In genomic region chr4:52265196-52265595, GRCm38 (mm10) we compare ENCODE assay signal across 16 mouse cellular contexts.
"Had no signal": no experiment of that assay in that cellular context is flagged by ENCODE, and none has a peak within 500 bp of the region (broad histone marks: within the 10 kb centered on the region; RNA-seq: fewer than 3 reads in every experiment).

No protein-coding gene starts in this region.

- ATAC-seq: midbrain, embryonic 16.5 days had no signal

- H3K27ac ChIP-seq: kidney, postnatal 0 days; liver, embryonic 13.5 days; neural tube, embryonic 13.5 days; stomach, embryonic 15.5 days had no signal

- H3K4me3 ChIP-seq: liver, embryonic 13.5 days; myocyte; neural tube, embryonic 13.5 days; stomach, embryonic 15.5 days had no signal

- H3K9ac ChIP-seq: liver, embryonic 13.5 days; neural tube, embryonic 13.5 days; stomach, embryonic 15.5 days had no signal

- H3K4me1 ChIP-seq: liver, embryonic 13.5 days; neural tube, embryonic 13.5 days; stomach, embryonic 15.5 days had no signal

- H3K36me3 ChIP-seq: liver, embryonic 13.5 days; neural tube, embryonic 13.5 days; stomach, embryonic 15.5 days had no signal

- H3K27me3 ChIP-seq: liver, embryonic 13.5 days; neural tube, embryonic 13.5 days; stomach, embryonic 15.5 days had no signal

- H3K9me3 ChIP-seq: liver, embryonic 13.5 days; neural tube, embryonic 13.5 days; stomach, embryonic 15.5 days had no signal

- DNase-seq: kidney, adult 2 months; kidney, postnatal 25 days; liver, embryonic 13.5 days; lung, adult 2 months; lung, postnatal 14 days; lung, postnatal 4 days; retina, postnatal 1 day; right cerebral cortex, postnatal 25 days; spleen, adult 18-20 months; thymus, postnatal 25 days had no signal

- H3K4me2 ChIP-seq: liver, embryonic 13.5 days; midbrain, embryonic 11.5 days; neural tube, embryonic 13.5 days; stomach, embryonic 15.5 days had no signal
